Mouse (Mus musculus): ENCODE measurements around the gene Slc9a5. TPM values are rescaled to one million over a fixed set of nuclear protein-coding genes. Genes with fewer than 3 reads are reported as not detected.

Slc9a5 gene
- polyA plus RNA-seq, 1 experiment from 2014 or later = 6.0 TPM

GRCm38 (mm10) chr8:105359208-105359607 lies 10.6 kb downstream of the Slc9a5 start:
- peaks cover 5% of the 10 kb centered on the region; the same call in 1 of the 2 replicates for H3K4me1 ChIP-seq
- H3K27ac ChIP-seq = no peak overlapping the region
- no peak overlapping the region for H3K4me3 ChIP-seq
- H3K9me3 ChIP-seq = no peaks in the 10 kb centered on the region
- WGBS = 64% methylated on average over 15 of the region's 15 CpGs
- H3K4me2 ChIP-seq = 0 out of 2 replicates have a peak overlapping the region, but pooled peaks have one; percentile 9
- H3K36me3 ChIP-seq = peaks cover 53% of the 10 kb centered on the region
- no peak overlapping the region for H3K9ac ChIP-seq
- no peak for ATAC-seq (ENCODE audit: insufficient number of reproducible peaks, insufficient read depth, low FRiP score, low TSS enrichment, low read depth)
- H3K27me3 ChIP-seq = no peaks in the 10 kb centered on the region

- Histone ChIP-seq H3K4me2 (no peak overlapping the region), H3K27me3 (no peaks in the 10 kb centered on the region), H3K4me1 (peaks cover 5% of the 10 kb centered on the region; the same call in 1 of the 2 replicates), H3K4me3 (no peak overlapping the region), H3K27ac (no peak overlapping the region), H3K36me3 (peaks cover 57% of the 10 kb centered on the region), H3K9ac (no peak overlapping the region), H3K9me3 (no peaks in the 10 kb centered on the region)
- WGBS = 46% methylated on average over 4 of the region's 4 CpGs
- 0 out of 2 replicates have a peak, but pooled peaks have one; percentile 12 for ATAC-seq (ENCODE audit: insufficient number of reproducible peaks, insufficient read depth, low FRiP score, low TSS enrichment, low read depth)
Measured at GRCm38 (mm10) chr8:105359646-105360045, 11.0 kb downstream of the Slc9a5 start.

GRCm38 (mm10) chr8:105361751-105362702 lies 13.4 kb downstream of the Slc9a5 start:
- ATAC-seq (ENCODE audit: insufficient number of reproducible peaks, insufficient read depth, low FRiP score, low TSS enrichment, low read depth) = no peak
- Histone ChIP-seq H3K4me3 (no peak overlapping the region), H3K9me3 (no peaks in the 10 kb centered on the region), H3K4me2 (no peak overlapping the region), H3K9ac (no peak overlapping the region), H3K4me1 (peaks cover 5% of the 10 kb centered on the region; the same call in 1 of the 2 replicates), H3K27ac (no peak overlapping the region), H3K36me3 (peaks cover 52% of the 10 kb centered on the region), H3K27me3 (no peaks in the 10 kb centered on the region)
- WGBS = 82% methylated on average over 12 of the region's 12 CpGs

- no peak for ATAC-seq (ENCODE audit: insufficient number of reproducible peaks, insufficient read depth, low FRiP score, low TSS enrichment, low read depth)
- H3K9me3 ChIP-seq = no peaks in the 10 kb centered on the region
- no peaks in the 10 kb centered on the region for H3K4me1 ChIP-seq
- H3K4me3 ChIP-seq = no peak overlapping the region
- no peak overlapping the region for H3K4me2 ChIP-seq
- WGBS = 66% methylated on average over 2 of the region's 2 CpGs
- H3K27me3 ChIP-seq = no peaks in the 10 kb centered on the region
- no peak overlapping the region for H3K9ac ChIP-seq
- peaks cover 46% of the 10 kb centered on the region for H3K36me3 ChIP-seq
- H3K27ac ChIP-seq = no peak overlapping the region
Measured at GRCm38 (mm10) chr8:105367107-105367506, 18.5 kb downstream of the Slc9a5 start.

- no peaks in the 10 kb centered on the region for H3K27me3 ChIP-seq
- H3K9me3 ChIP-seq = no peaks in the 10 kb centered on the region
- H3K27ac ChIP-seq = no peak overlapping the region
- H3K4me1 ChIP-seq = peaks cover 17% of the 10 kb centered on the region
- no peak overlapping the region for H3K9ac ChIP-seq
- H3K4me3 ChIP-seq = no peak overlapping the region
- peaks cover 13% of the 10 kb centered on the region for H3K36me3 ChIP-seq
- no peak overlapping the region for H3K4me2 ChIP-seq
- no peak for ATAC-seq (ENCODE audit: insufficient number of reproducible peaks, insufficient read depth, low FRiP score, low TSS enrichment, low read depth)
- 74% methylated on average over 9 of the region's 9 CpGs for WGBS
Measured at GRCm38 (mm10) chr8:105372473-105372872, 23.8 kb downstream of the Slc9a5 start.

GRCm38 (mm10) chr8:105373032-105373431 lies 24.4 kb downstream of the Slc9a5 start, which contains the start of gene Plekhg4:
Gene Plekhg4, plus strand, starts transcription at chr8:105373274.
- H3K27me3 ChIP-seq = no peaks in the 10 kb centered on the region
- peak within 1 kb of the TSS; percentile 29; the same call in 1 of the 2 replicates for H3K4me3 ChIP-seq
- peaks cover 17% of the 10 kb centered on the region for H3K4me1 ChIP-seq
- H3K9ac ChIP-seq = no peak within 1 kb of the TSS
- H3K4me2 ChIP-seq = peak within 1 kb of the TSS; percentile 57
- H3K9me3 ChIP-seq = no peaks in the 10 kb centered on the region
- 64% methylated on average over 2 of the region's 2 CpGs for WGBS
- peaks cover 8% of the 10 kb centered on the region; the same call in 1 of the 2 replicates for H3K36me3 ChIP-seq
- no peak for ATAC-seq (ENCODE audit: insufficient number of reproducible peaks, insufficient read depth, low FRiP score, low TSS enrichment, low read depth)
- H3K27ac ChIP-seq = no peak within 1 kb of the TSS

GRCm38 (mm10) chr8:105374513-105374966 lies 25.9 kb downstream of the Slc9a5 start:
- Histone ChIP-seq H3K36me3 (no peaks in the 10 kb centered on the region), H3K9ac (peak overlapping the region; percentile 40; the same call in 1 of the 2 replicates), H3K9me3 (no peaks in the 10 kb centered on the region), H3K27me3 (no peaks in the 10 kb centered on the region), H3K4me1 (peaks cover 28% of the 10 kb centered on the region), H3K4me3 (peak overlapping the region; percentile 29), H3K27ac (no peak overlapping the region), H3K4me2 (peak overlapping the region; percentile 57)
- ATAC-seq (ENCODE audit: insufficient number of reproducible peaks, insufficient read depth, low FRiP score, low TSS enrichment, low read depth) = no peak
- WGBS = 27% methylated on average over 33 of the region's 33 CpGs

- 0 out of 2 replicates have a peak, but pooled peaks have one; percentile 15 for ATAC-seq (ENCODE audit: insufficient number of reproducible peaks, insufficient read depth, low FRiP score, low TSS enrichment, low read depth)
- H3K4me1 ChIP-seq = peaks cover 28% of the 10 kb centered on the region
- H3K4me2 ChIP-seq = no peak overlapping the region
- no peaks in the 10 kb centered on the region for H3K36me3 ChIP-seq
- no peak overlapping the region for H3K4me3 ChIP-seq
- H3K27ac ChIP-seq = peak overlapping the region; percentile 71
- no peak overlapping the region for H3K9ac ChIP-seq
- no peaks in the 10 kb centered on the region for H3K9me3 ChIP-seq
- 58% methylated on average over 19 of the region's 19 CpGs for WGBS
- H3K27me3 ChIP-seq = no peaks in the 10 kb centered on the region
Measured at GRCm38 (mm10) chr8:105378673-105379072, 30.0 kb downstream of the Slc9a5 start.

- no peak overlapping the region for H3K4me3 ChIP-seq
- 77% methylated on average over 12 of the region's 12 CpGs for WGBS
- no peaks in the 10 kb centered on the region for H3K9me3 ChIP-seq
- no peak overlapping the region for H3K9ac ChIP-seq
- no peak for ATAC-seq (ENCODE audit: insufficient number of reproducible peaks, insufficient read depth, low FRiP score, low TSS enrichment, low read depth)
- H3K27me3 ChIP-seq = no peaks in the 10 kb centered on the region
- H3K4me2 ChIP-seq = no peak overlapping the region
- H3K4me1 ChIP-seq = peaks cover 21% of the 10 kb centered on the region
- no peak overlapping the region for H3K27ac ChIP-seq
- H3K36me3 ChIP-seq = no peaks in the 10 kb centered on the region
Measured at GRCm38 (mm10) chr8:105380308-105380707, 31.7 kb downstream of the Slc9a5 start.

GRCm38 (mm10) chr8:105384070-105384469 lies 35.4 kb downstream of the Slc9a5 start:
- no peak overlapping the region for H3K4me2 ChIP-seq
- no peaks in the 10 kb centered on the region for H3K27me3 ChIP-seq
- H3K4me3 ChIP-seq = no peak overlapping the region
- 99% methylated on average over 2 of the region's 2 CpGs for WGBS
- no peak overlapping the region for H3K27ac ChIP-seq
- H3K36me3 ChIP-seq = no peaks in the 10 kb centered on the region
- ATAC-seq (ENCODE audit: insufficient number of reproducible peaks, insufficient read depth, low FRiP score, low TSS enrichment, low read depth) = no peak
- peaks cover 16% of the 10 kb centered on the region for H3K4me1 ChIP-seq
- no peak overlapping the region for H3K9ac ChIP-seq
- H3K9me3 ChIP-seq = no peaks in the 10 kb centered on the region

- H3K9ac ChIP-seq = no peak overlapping the region
- no peaks in the 10 kb centered on the region for H3K27me3 ChIP-seq
- ATAC-seq (ENCODE audit: insufficient number of reproducible peaks, insufficient read depth, low FRiP score, low TSS enrichment, low read depth) = no peak
- peaks cover 13% of the 10 kb centered on the region for H3K4me1 ChIP-seq
- no peaks in the 10 kb centered on the region for H3K36me3 ChIP-seq
- H3K4me3 ChIP-seq = no peak overlapping the region
- no peaks in the 10 kb centered on the region for H3K9me3 ChIP-seq
- 76% methylated on average over 1 of the region's 1 CpGs for WGBS
- no peak overlapping the region for H3K4me2 ChIP-seq
- no peak overlapping the region for H3K27ac ChIP-seq
Measured at GRCm38 (mm10) chr8:105387151-105387550, 38.5 kb downstream of the Slc9a5 start.

- no peak overlapping the region for H3K4me2 ChIP-seq
- peaks cover 13% of the 10 kb centered on the region for H3K4me1 ChIP-seq
- H3K27me3 ChIP-seq = no peaks in the 10 kb centered on the region
- H3K4me3 ChIP-seq = no peak overlapping the region
- no peak overlapping the region for H3K27ac ChIP-seq
- H3K36me3 ChIP-seq = no peaks in the 10 kb centered on the region
- H3K9ac ChIP-seq = no peak overlapping the region
- WGBS = 80% methylated on average over 6 of the region's 6 CpGs
- no peaks in the 10 kb centered on the region for H3K9me3 ChIP-seq
- ATAC-seq (ENCODE audit: insufficient number of reproducible peaks, insufficient read depth, low FRiP score, low TSS enrichment, low read depth) = no peak
Measured at GRCm38 (mm10) chr8:105389096-105389495, 40.5 kb downstream of the Slc9a5 start.
